Mouse (Mus musculus) cerebellum, adult 2 months (tissue): ENCODE measurements at regions not wholly inside any gene's neighbourhood (a gene's known extent, or its start where the extent isn't known, plus 50 kb on each side); places are given as distances from the start of the nearest gene placed in this dataset.
"Not testable (repeated sequence)": the region's sequence is repeated elsewhere in the genome, so short reads cannot be mapped to it uniquely, and the experiment has no call there.

Experiments used
- DNase-seq, 2 experiments: peaks; one replicate each; pipeline ENCODE4 v3.0.0; 2021
- H3K27ac ChIP-seq: fragments of 200-500 bp; 2 replicates; pipeline ENCODE4 v1.5.1; 2012; ENCODE audit warnings: low read length, control low read depth, inconsistent platforms; ENCODE audit not compliant: insufficient read depth
- H3K27me3 ChIP-seq: fragments of 200-500 bp; 2 replicates; pipeline ENCODE4 v1.6.1; 2012; ENCODE audit warnings: inconsistent platforms, mild to moderate bottlenecking, low read length, moderate library complexity; ENCODE audit not compliant: control insufficient read depth, insufficient read depth
- H3K4me1 ChIP-seq: fragments of 200-500 bp; 2 replicates; pipeline ENCODE4 v1.6.1; 2011; ENCODE audit warnings: low read length; ENCODE audit not compliant: control insufficient read depth, insufficient read depth
- H3K4me3 ChIP-seq: fragments of 200-500 bp; replicated peaks from 2 replicates; pipeline ENCODE3; 2011; ENCODE audit warnings: mild to moderate bottlenecking, low read depth, low read length, control low read depth; ENCODE audit not compliant: insufficient read depth
- CTCF ChIP-seq: fragments of 200-500 bp; IDR thresholded peaks from 2 replicates; pipeline ENCODE4 v1.5.1; 2011; ENCODE audit warnings: low read depth, mild to moderate bottlenecking, control low read depth, low read length, moderate library complexity, borderline replicate concordance; ENCODE audit not compliant: insufficient read depth
- POLR2A ChIP-seq: fragments of 200-500 bp; IDR thresholded peaks from 2 replicates; pipeline ENCODE4 v1.6.1; 2011; ENCODE audit warnings: low read length, control low read depth, borderline replicate concordance; ENCODE audit not compliant: insufficient read depth
- WGBS: fragments of 180-500 bp; shearing (Covaris S2); methylation state at CpG from one replicate; pipeline ENCODE4 v1.1.7; 2018; 5-methylcytosine and 5-hydroxymethylcytosine counted together

GRCm38 (mm10) chr12:119102106-119102505, 135.9 kb upstream of the Abcb5 start:
- DNase-seq, H3K4me1 ChIP-seq, H3K27ac ChIP-seq, H3K4me3 ChIP-seq, H3K27me3 ChIP-seq: not testable (repeated sequence)
- 80% methylated on average over 2 of the region's 2 CpGs for WGBS

- TF ChIP-seq CTCF, result no peak
- no peak for TF ChIP-seq POLR2A
- DNase-seq, result no peak
- H3K4me1 ChIP-seq, result no peaks in the 10 kb centered on the region
- H3K27me3 ChIP-seq, result no peaks in the 10 kb centered on the region
- no peak overlapping the region for H3K27ac ChIP-seq
- H3K4me3 ChIP-seq, result no peak overlapping the region
Observed at GRCm38 (mm10) chr12:119099736-119100135, 133.5 kb upstream of the Abcb5 start.

- Histone ChIP-seq H3K4me3 (no peak overlapping the region), H3K27ac (no peak overlapping the region), H3K4me1 (no peaks in the 10 kb centered on the region), H3K27me3 (no peaks in the 10 kb centered on the region)
- WGBS, result 14% methylated on average over 1 of the region's 1 CpGs
- no peak for DNase-seq
- TF ChIP-seq CTCF (no peak), POLR2A (no peak)
Observed at GRCm38 (mm10) chr12:119097814-119098213, 131.6 kb upstream of the Abcb5 start.

GRCm38 (mm10) chr12:119094314-119094713, 128.1 kb upstream of the Abcb5 start:
- H3K4me1 ChIP-seq, result no peaks in the 10 kb centered on the region
- no peak for DNase-seq
- WGBS, result 95% methylated on average over 1 of the region's 1 CpGs
- TF ChIP-seq POLR2A (no peak), CTCF (no peak)
- H3K4me3 ChIP-seq, result no peak overlapping the region
- no peak overlapping the region for H3K27ac ChIP-seq
- no peaks in the 10 kb centered on the region for H3K27me3 ChIP-seq

DNA sequence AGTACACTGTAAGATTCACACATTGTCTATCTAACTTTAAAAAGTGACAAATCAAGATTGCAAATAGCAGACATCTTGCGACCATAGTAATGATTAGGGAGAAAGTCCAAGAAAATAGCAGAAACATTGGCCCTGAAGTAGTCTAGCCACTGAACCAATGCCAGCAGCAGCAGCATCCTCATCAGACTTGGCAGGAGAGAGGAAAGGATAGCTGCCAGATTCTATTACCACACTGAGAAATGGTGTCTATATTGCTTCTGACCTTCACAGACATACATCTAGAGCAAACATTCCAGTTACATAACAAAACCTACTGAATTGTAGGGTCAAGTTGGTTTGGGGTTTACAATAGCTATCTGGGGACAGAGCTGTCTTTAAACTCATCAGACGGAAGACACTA, 127.2 kb upstream of the Abcb5 start:
- 28% methylated on average over 2 of the region's 2 CpGs for WGBS

DNA sequence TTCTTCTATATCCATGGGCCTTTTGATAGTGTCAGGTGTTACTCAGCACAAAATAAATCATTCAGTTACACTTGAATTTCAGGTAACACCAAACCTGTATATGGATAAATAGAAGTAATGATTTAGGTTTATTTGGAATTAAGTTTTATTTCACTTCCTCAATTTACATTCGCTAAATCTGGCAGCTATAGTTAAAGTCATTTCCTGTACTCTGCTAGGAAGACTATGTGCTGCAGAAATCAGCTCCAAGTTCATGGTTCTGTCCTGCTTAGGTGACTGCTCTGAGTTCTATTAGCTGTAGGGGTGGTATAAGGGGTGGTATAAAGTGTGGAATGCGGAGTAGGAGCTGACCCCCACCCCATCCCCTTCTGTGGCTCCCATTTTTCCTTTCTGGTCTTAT, 123.1 kb upstream of the Abcb5 start:
- TF ChIP-seq POLR2A, result no peak
- no peak for TF ChIP-seq CTCF
- Histone ChIP-seq H3K27me3 (no peaks in the 10 kb centered on the region), H3K4me3 (no peak overlapping the region), H3K4me1 (no peaks in the 10 kb centered on the region), H3K27ac (no peak overlapping the region)
- no peak for DNase-seq
- WGBS, result 97% methylated on average over 2 of the region's 2 CpGs

More for the DNA sequence above, 127.2 kb upstream of the Abcb5 start:
- H3K27ac ChIP-seq, result no peak overlapping the region
- TF ChIP-seq CTCF (no peak), POLR2A (no peak)
- H3K4me3 ChIP-seq, result no peak overlapping the region
- peak in 1 of 2 experiments; percentile 24 for DNase-seq
- no peaks in the 10 kb centered on the region for H3K27me3 ChIP-seq
- H3K4me1 ChIP-seq, result no peaks in the 10 kb centered on the region

- TF ChIP-seq POLR2A, result no peak
- no peak for TF ChIP-seq CTCF
- no peak overlapping the region for H3K4me3 ChIP-seq
- 98% methylated on average over 1 of the region's 1 CpGs for WGBS
- no peak for DNase-seq
- H3K4me1 ChIP-seq, result no peaks in the 10 kb centered on the region
- H3K27me3 ChIP-seq, result no peaks in the 10 kb centered on the region
- H3K27ac ChIP-seq, result no peak overlapping the region
Observed at GRCm38 (mm10) chr12:119088666-119089065, 122.4 kb upstream of the Abcb5 start.

- WGBS, result 34% methylated on average over 2 of the region's 2 CpGs
- H3K27ac ChIP-seq, result no peak overlapping the region
- no peak for DNase-seq
- no peaks in the 10 kb centered on the region for H3K4me1 ChIP-seq
- no peaks in the 10 kb centered on the region for H3K27me3 ChIP-seq
- H3K4me3 ChIP-seq, result no peak overlapping the region
- no peak for TF ChIP-seq CTCF
- TF ChIP-seq POLR2A, result no peak
Observed at GRCm38 (mm10) chr12:119084814-119085213, 118.6 kb upstream of the Abcb5 start.

- Histone ChIP-seq H3K27ac (no peak overlapping the region), H3K27me3 (no peaks in the 10 kb centered on the region), H3K4me1 (no peaks in the 10 kb centered on the region), H3K4me3 (no peak overlapping the region)
- TF ChIP-seq POLR2A (no peak), CTCF (no peak)
- DNase-seq, result no peak
Observed at GRCm38 (mm10) chr12:119082781-119083180, 116.6 kb upstream of the Abcb5 start.
